Mouse (Mus musculus) limb, embryonic 15.5 days (tissue): ENCODE measurements around the gene Cog2. TPM values are rescaled to one million over a fixed set of nuclear protein-coding genes. Genes with fewer than 3 reads are reported as not detected.

Experiments
- ATAC-seq: fragments of 200-750 bp; cut with Nextera tagmentation; 2 replicates; pipeline ENCODE4 v1.8.0; 2017; ENCODE audit warnings: low read depth, moderate TSS enrichment; ENCODE audit not compliant: insufficient number of reproducible peaks, low FRiP score, low TSS enrichment
- H3K27ac ChIP-seq: fragments of 300-500 bp; sonication (generic); 2 replicates; pipeline ENCODE4 v1.5.1; 2015; ENCODE audit warnings: moderate library complexity, mild to moderate bottlenecking, inconsistent platforms
- H3K27me3 ChIP-seq: fragments of 300-500 bp; sonication (generic); 2 replicates; pipeline ENCODE4 v1.6.1; 2015; ENCODE audit warnings: inconsistent platforms
- H3K36me3 ChIP-seq: fragments of 300-500 bp; sonication (generic); 2 replicates; pipeline ENCODE4 v1.6.1; 2015; ENCODE audit warnings: inconsistent platforms
- H3K4me1 ChIP-seq: fragments of 300-500 bp; sonication (generic); 2 replicates; pipeline ENCODE4 v1.6.1; 2015; ENCODE audit warnings: inconsistent platforms
- H3K4me2 ChIP-seq: fragments of 300-500 bp; sonication (generic); 2 replicates; pipeline ENCODE4 v1.6.1; 2015; ENCODE audit warnings: mild to moderate bottlenecking, inconsistent platforms
- H3K4me3 ChIP-seq: fragments of 300-500 bp; sonication (generic); 2 replicates; pipeline ENCODE4 v1.5.1; 2015; ENCODE audit warnings: mild to moderate bottlenecking, inconsistent platforms
- H3K9ac ChIP-seq: fragments of 300-500 bp; sonication (generic); 2 replicates; pipeline ENCODE4 v1.6.1; 2015; ENCODE audit warnings: inconsistent platforms
- H3K9me3 ChIP-seq: fragments of 300-500 bp; sonication (generic); 2 replicates; pipeline ENCODE4 v1.6.1; 2016; ENCODE audit warnings: inconsistent platforms
- WGBS: fragments of 180-500 bp; shearing (Covaris S2); methylation state at CpG from one replicate; pipeline ENCODE4 v1.1.7; 2015; 5-methylcytosine and 5-hydroxymethylcytosine counted together
- polyA plus RNA-seq: library from polyadenylated mRNA; unstranded; fragments of >200 nt; fragmentation: Nextera tagmentation; extraction: Ambion mirVana; gene quantifications from 2 replicates; pipeline ENCODE4 v1.2.1, GENCODE M21; 2015

The Cog2 gene
- polyA plus RNA-seq, 1 experiment from 2014 or later = 41.0 TPM

DNA sequence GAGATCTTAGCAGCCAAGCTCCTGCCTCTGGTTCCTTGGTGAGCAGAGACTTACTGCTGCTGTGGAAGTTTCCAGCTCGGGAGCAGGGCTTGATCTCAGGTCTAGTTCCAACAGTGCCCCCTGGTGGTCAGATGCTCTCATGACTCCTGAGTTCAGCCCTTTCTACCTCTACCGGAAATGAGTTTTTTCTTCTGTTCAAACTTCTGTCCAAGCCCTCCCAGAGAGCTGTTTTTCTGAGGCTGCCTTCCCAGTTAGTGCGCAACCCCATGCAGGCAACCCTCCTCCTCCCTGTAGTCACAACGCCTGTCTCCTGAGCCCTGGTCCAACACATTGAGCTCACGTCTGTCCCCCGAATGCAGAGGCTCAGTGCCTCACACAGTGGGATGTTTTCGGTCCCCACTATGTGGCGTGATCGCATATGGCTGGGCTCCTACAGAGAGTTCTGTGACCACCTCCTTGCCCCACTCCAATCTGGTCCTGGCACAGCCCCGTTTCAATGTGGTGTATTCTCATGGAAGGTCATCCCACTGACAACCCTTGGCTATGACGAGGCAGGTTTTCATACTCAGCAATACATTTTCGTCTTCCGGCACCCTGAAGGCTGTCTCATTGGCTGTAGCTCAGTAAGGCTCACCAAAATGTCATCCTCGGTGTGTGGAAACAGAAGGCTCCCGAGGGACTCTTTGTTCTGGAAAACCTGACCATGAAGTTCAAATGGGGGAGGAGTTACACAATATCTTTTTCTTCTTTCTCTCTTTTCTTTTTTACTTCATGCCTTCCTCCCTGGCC, 53.2 kb downstream of the Cog2 start:
- WGBS = 60% methylated on average over 15 of the region's 15 CpGs
- no peaks in the 10 kb centered on the region for H3K27me3 ChIP-seq
- H3K36me3 ChIP-seq = no peaks in the 10 kb centered on the region
- H3K4me3 ChIP-seq = no peak overlapping the region
- 0 out of 2 replicates have a peak overlapping the region, but pooled peaks have one; percentile 54 for H3K27ac ChIP-seq
- peaks cover 21% of the 10 kb centered on the region for H3K4me1 ChIP-seq
- H3K9ac ChIP-seq = no peak overlapping the region
- H3K4me2 ChIP-seq = no peak overlapping the region
- ATAC-seq = no peak; the same call in 1 of the 2 replicates
- H3K9me3 ChIP-seq = no peaks in the 10 kb centered on the region

- Histone ChIP-seq H3K9ac (no peak within 1 kb of the TSS), H3K9me3 (no peaks in the 10 kb centered on the region), H3K27ac (no peak within 1 kb of the TSS), H3K27me3 (no peaks in the 10 kb centered on the region), H3K4me3 (no peak within 1 kb of the TSS), H3K36me3 (no peaks in the 10 kb centered on the region), H3K4me2 (no peak within 1 kb of the TSS), H3K4me1 (peaks cover 21% of the 10 kb centered on the region)
- WGBS = 86% methylated on average over 8 of the region's 8 CpGs
- ATAC-seq = no peak
These were observed 55.2 kb downstream of the Cog2 start, which contains the start of gene Capn9 for GRCm38 (mm10) chr8:124575811-124576210. Capn9 (plus strand) TSS chr8:124576111.

- no peaks in the 10 kb centered on the region for H3K36me3 ChIP-seq
- H3K4me2 ChIP-seq = no peak overlapping the region
- H3K9me3 ChIP-seq = no peaks in the 10 kb centered on the region
- no peak overlapping the region for H3K4me3 ChIP-seq
- no peak for ATAC-seq
- H3K27me3 ChIP-seq = no peaks in the 10 kb centered on the region
- 54% methylated on average over 1 of the region's 1 CpGs for WGBS
- no peak overlapping the region for H3K9ac ChIP-seq
- H3K27ac ChIP-seq = no peak overlapping the region
- H3K4me1 ChIP-seq = peaks cover 12% of the 10 kb centered on the region
These were observed 56.2 kb downstream of the Cog2 start for GRCm38 (mm10) chr8:124576751-124577150.

DNA sequence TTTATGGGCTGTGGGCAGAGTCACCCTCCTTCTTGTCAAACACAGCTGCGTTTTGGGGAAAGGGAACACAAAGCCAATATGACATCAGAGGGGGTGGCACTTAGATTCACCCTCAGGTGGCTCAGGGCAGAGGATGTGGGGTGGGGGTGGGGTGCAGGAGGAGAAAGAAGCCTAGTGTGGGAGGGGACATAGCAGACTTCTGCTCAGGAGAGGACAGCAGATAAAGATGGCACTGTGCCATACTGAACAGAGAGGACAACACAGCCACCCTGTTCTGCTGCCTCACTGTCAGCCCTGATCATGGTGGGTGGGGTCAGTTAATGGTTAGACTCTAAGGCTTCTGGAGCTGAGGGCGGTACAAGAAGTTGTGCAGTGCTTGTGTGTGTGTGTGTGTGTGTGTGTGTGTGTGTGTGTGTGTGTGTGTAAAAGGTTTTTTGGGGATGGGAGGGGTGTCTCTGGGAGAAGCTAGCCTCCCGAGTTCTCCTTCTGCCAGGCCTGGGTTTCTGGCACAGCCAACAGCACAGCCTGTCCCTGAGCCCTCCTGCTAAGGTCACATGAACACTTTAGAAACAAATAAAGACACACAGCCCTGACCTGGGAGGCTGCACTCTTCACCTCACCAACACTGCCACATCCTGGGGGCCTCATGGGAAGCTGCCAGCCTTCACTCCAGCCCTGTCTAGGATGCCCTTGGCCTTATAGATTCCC, 65.3 kb downstream of the Cog2 start:
- H3K4me3 ChIP-seq = no peak overlapping the region
- ATAC-seq = 0 out of 2 replicates have a peak, but pooled peaks have one; percentile 35
- H3K9me3 ChIP-seq = no peaks in the 10 kb centered on the region
- H3K27me3 ChIP-seq = no peaks in the 10 kb centered on the region
- 68% methylated on average over 3 of the region's 3 CpGs for WGBS
- no peaks in the 10 kb centered on the region for H3K36me3 ChIP-seq
- no peaks in the 10 kb centered on the region for H3K4me1 ChIP-seq
- H3K27ac ChIP-seq = no peak overlapping the region
- no peak overlapping the region for H3K4me2 ChIP-seq
- no peak overlapping the region for H3K9ac ChIP-seq

DNA sequence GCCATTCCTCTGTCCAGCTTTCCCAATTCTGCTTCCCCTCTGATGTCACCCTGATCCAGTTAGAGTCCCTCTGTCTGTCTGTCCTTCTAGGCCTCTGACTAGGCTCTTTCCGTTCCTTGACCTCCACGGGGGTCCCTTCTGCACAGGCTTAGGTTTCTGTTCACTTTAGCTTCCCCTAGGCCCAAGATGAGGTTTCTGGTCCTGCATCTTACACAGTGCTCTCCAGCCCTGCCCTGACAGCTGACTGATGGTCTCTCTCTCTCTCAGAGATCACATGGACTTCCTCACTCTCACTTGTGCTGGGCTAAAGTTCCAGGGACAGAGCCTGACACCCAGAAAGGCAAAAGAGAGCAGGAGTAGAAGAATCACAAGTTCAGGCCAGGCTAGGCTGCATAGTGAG, 66.0 kb downstream of the Cog2 start:
- H3K4me1 ChIP-seq = no peaks in the 10 kb centered on the region
- no peaks in the 10 kb centered on the region for H3K9me3 ChIP-seq
- H3K9ac ChIP-seq = no peak overlapping the region
- no peaks in the 10 kb centered on the region for H3K27me3 ChIP-seq
- no peak overlapping the region for H3K4me3 ChIP-seq
- no peak for ATAC-seq
- H3K4me2 ChIP-seq = no peak overlapping the region
- H3K36me3 ChIP-seq = no peaks in the 10 kb centered on the region
- WGBS = 78% methylated on average over 2 of the region's 2 CpGs
- no peak overlapping the region for H3K27ac ChIP-seq

- Histone ChIP-seq H3K27ac (no peak overlapping the region), H3K4me1 (no peaks in the 10 kb centered on the region), H3K9me3 (no peaks in the 10 kb centered on the region), H3K4me3 (no peak overlapping the region), H3K36me3 (no peaks in the 10 kb centered on the region), H3K4me2 (no peak overlapping the region), H3K27me3 (no peaks in the 10 kb centered on the region), H3K9ac (no peak overlapping the region)
- WGBS = 74% methylated on average over 4 of the region's 4 CpGs
- no peak for ATAC-seq
These were observed 68.8 kb downstream of the Cog2 start for GRCm38 (mm10) chr8:124589393-124589792.

Other genes with a start within 250 kb of the Cog2 start
- gene Pgbd5, start 81.1 kb upstream of the Cog2 start, polyA plus RNA-seq = 2.2 and 2.3 TPM in 2 replicates
- 1.7 and 2.8 TPM in 2 replicates for gene Agt, start 48.9 kb downstream of the Cog2 start, polyA plus RNA-seq
- gene Capn9, start 55.3 kb downstream of the Cog2 start, polyA plus RNA-seq = 0.06 and 0.12 TPM in 2 replicates
- 34.2 and 36.6 TPM in 2 replicates for gene 2310022B05Rik, start 142.6 kb downstream of the Cog2 start, polyA plus RNA-seq
- gene Ttc13, start 201.2 kb downstream of the Cog2 start, polyA plus RNA-seq = 41.6 and 43.0 TPM in 2 replicates
- gene Arv1, start 201.4 kb downstream of the Cog2 start, polyA plus RNA-seq = 18.4 and 19.5 TPM in 2 replicates
- gene Fam89a, start 231.1 kb downstream of the Cog2 start, polyA plus RNA-seq = 5.5 and 7.4 TPM in 2 replicates